Mouse (Mus musculus): ENCODE results near the gene Intu.

Gene Intu

GRCm38 (mm10) chr3:40527976-40528950, 2.8 kb upstream of the Intu start:
- no peak for DNase-seq (ENCODE audit: low read depth, low spot score)

- peak; percentile 35 for DNase-seq (ENCODE audit: low read depth, low spot score)
Observed at GRCm38 (mm10) chr3:40528958-40529357, 2.1 kb upstream of the Intu start.

DNA sequence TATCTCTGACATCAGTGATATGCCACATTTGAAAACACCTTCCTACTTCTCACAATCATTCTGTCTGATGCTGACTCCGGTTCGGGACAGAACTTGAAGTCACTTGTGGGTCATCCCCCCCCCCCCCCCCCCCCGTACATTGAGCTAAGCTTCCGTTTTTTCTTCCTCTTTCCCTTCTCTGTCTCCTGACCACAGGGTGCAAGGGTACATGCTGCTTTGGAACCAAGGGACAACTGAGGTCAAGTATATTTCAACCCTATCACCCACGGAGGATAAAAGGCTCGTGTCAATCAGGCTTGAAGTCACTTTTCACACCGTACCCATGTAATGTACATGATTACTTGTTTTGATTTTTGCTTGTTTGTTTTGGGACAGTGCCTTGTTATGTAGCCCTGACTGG, 241 bp upstream of the Intu start:
- DNase-seq (ENCODE audit: low read depth, low spot score), result no peak

GRCm38 (mm10) chr3:40532256-40532655, 1.2 kb downstream of the Intu start:
- no peak for DNase-seq (ENCODE audit: low read depth, low spot score)

GRCm38 (mm10) chr3:40534141-40534540, 3.1 kb downstream of the Intu start:
- DNase-seq (ENCODE audit: low read depth, low spot score), result no peak

GRCm38 (mm10) chr3:40540567-40541554, 9.8 kb downstream of the Intu start:
- DNase-seq (ENCODE audit: low read depth, low spot score), result peak; percentile 94

- DNase-seq (ENCODE audit: low read depth, low spot score), result no peak
Observed at GRCm38 (mm10) chr3:40546621-40547020, 15.5 kb downstream of the Intu start.

DNA sequence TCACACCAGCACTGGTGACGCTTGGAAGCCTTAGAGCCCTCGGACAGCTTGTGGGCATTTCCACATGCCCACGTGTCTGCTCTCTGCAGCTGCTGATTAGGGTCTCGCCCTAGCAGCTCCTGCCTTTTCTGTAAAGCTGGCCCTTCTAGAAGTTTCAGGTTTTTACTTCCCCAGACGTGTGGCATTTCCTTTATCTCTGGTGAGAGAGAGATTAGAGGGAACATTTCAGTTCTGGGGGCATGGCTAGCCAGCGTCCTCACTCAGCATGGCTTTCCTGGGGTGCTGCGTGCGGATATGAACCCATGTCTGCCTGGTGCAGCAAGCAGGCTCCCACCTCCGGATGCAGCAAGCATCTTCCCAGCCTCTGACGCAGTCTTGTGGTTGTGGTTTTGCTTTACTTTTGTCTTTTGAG, 121.9 kb downstream of the Intu start:
- peak; percentile 74 for DNase-seq (ENCODE audit: low read depth, low spot score)

DNA sequence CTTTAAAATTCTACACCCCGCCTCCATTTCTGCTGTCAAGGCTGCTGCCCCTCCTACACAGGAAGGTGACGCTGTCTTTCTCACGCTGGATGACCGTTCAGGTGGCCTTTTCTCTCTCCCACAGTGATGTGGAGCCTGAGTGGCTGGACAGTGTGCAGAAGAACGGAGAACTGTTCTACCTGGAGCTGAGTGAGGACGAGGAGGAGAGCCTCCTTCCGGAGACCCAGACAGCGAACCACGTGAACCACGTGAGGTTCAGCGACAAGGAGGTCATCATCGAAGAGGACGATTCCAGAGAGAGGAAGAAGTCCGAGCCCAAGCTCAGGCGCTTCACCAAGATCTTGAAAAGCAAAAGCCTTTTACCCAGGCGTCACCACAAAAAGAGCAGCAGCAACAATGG, 122.5 kb downstream of the Intu start:
- DNase-seq (ENCODE audit: low read depth, low spot score), result no peak

- DNase-seq (ENCODE audit: low read depth, low spot score), result no peak
Observed at GRCm38 (mm10) chr3:40654028-40654427, 122.9 kb downstream of the Intu start.

- no peak for DNase-seq (ENCODE audit: low read depth, low spot score)
Observed at GRCm38 (mm10) chr3:40655571-40655970, 124.5 kb downstream of the Intu start.

GRCm38 (mm10) chr3:40656339-40656738, 125.3 kb downstream of the Intu start:
- no peak for DNase-seq (ENCODE audit: low read depth, low spot score)

- DNase-seq (ENCODE audit: low read depth, low spot score), result no peak
Observed at GRCm38 (mm10) chr3:40660231-40660630, 129.1 kb downstream of the Intu start.

DNA sequence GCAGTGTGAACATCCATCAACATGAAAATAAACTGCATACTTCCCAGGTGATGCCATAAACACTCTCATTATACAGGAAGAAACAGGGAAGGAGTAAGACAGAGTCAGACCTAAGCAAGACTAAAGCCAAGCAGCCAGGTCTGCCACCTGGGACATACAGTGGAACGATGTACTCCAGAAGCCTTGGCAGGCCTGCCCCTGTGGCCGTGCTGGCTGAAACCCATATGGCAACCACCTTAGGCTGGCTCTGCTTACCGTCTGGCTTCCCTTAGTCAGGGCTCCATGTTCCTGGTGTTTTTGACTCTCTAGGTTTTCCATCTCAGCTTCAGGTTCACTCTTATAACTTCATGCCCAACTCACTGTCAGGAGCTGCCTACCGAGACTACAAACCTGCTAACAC, 135.0 kb downstream of the Intu start:
- DNase-seq (ENCODE audit: low read depth, low spot score), result no peak

GRCm38 (mm10) chr3:40666861-40667719, 136.0 kb downstream of the Intu start:
- no peak for DNase-seq (ENCODE audit: low read depth, low spot score)

GRCm38 (mm10) chr3:40668889-40669288, 137.8 kb downstream of the Intu start:
- DNase-seq (ENCODE audit: low read depth, low spot score), result no peak

- no peak for DNase-seq (ENCODE audit: low read depth, low spot score)
Observed at GRCm38 (mm10) chr3:40669395-40669794, 138.3 kb downstream of the Intu start.

- no peak for DNase-seq (ENCODE audit: low read depth, low spot score)
Observed at GRCm38 (mm10) chr3:40673515-40673914, 142.4 kb downstream of the Intu start.

GRCm38 (mm10) chr3:40674873-40675405, 143.9 kb downstream of the Intu start:
- no peak for DNase-seq (ENCODE audit: low read depth, low spot score)

DNA sequence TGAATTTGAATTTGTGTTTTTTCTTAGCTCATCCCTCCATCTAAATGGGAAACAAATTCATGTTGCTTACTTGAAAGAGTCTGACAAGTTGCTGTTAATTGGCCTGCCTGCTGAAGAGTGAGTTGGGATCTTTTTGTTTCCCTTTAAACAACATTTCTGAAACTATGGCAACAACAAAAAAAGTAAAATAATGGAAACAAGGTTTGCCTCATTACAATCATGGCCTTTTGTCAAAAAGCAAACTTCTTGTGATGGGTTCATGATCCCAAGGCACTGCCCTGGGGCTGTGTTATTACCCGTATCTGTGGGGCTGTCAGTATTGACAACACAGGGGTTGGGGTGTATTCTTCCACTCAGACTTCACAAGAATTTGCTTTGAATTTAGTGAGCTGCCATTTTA, 147.8 kb downstream of the Intu start:
- no peak for DNase-seq (ENCODE audit: low read depth, low spot score)

DNA sequence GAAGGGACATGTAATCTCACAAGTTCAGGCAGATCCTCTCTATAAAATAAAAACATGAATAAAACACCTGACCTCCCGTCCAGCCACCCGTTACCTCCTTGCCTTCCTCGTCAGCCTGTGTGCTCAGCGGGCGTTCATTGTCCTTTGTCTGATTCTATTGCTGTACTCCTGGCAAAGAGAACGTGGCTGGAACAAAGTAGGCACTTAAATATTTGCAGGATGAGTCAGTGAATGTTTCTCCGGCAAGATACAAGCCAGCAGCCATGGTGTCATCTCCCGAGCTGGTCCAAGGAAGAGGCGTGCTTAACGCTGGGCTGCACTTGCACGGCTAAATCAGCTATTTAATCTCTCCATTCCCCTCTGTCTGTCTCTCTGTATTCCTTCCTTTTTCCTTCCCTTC, 151.3 kb downstream of the Intu start:
- no peak for DNase-seq (ENCODE audit: low read depth, low spot score)
